Mouse (Mus musculus) megakaryocyte, embryonic 14.5 days (primary cell): ENCODE measurements around the gene Usb1.

Experiments
- FLI1 ChIP-seq: IDR thresholded peaks from 2 replicates; pipeline ENCODE4 v1.6.1; 2012; ENCODE audit warnings: low read length, inconsistent platforms, mixed read lengths
- GATA1 ChIP-seq: IDR thresholded peaks from 3 replicates; pipeline ENCODE4 v1.6.1; 2012; ENCODE audit warnings: mixed read lengths, low read length, inconsistent platforms, borderline replicate concordance

DNA sequence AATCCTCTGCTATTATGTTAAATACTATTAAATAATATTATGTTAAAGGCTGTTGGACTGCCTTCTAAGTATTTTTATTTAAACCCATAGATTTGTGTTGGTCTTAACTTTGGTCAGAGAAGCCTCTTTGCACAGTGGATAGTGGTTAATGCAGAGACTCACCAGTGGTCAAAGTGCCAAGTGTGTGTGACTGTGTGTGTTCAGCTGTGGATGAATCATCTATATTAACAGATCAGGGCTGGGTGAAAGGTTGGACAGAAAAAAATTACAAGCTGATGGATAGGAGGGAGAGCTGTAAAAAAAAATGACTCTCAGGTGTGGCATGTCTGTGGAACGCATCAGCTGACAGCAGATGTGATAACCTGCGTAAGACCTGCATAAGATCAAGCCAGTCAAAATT is 31.8 kb downstream of the Usb1 start:
- TF ChIP-seq GATA1 (no peak), FLI1 (no peak)
